Mouse (Mus musculus): ENCODE measurements around the gene Selplg.

The Selplg gene

GRCm38 (mm10) chr5:113854494-113854893 is 22.1 kb upstream of the Selplg start:
- DNase-seq (ENCODE audit: low spot score): peak; percentile 83

GRCm38 (mm10) chr5:113853541-113853940 is 21.1 kb upstream of the Selplg start:
- no peak for DNase-seq (ENCODE audit: low spot score)

DNA sequence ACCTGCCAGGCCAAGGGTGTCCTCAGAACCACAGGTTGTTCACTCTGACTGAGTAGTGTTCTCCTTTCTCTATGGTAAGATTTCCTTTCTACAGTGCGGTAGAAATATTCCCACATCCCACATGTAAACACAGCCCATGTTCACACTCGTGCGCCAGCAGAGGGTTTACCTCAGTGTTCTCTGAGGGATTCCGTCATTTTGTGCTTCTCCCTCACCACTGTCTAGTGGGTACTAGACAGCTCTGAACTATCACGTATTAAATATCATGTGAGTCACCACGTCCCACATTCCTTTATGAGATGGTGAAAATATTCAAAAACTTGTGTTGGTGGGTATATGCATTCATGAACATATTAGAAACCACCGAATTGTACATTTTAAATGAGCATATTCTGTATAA is 20.0 kb upstream of the Selplg start:
- DNase-seq (ENCODE audit: low spot score): no peak

DNA sequence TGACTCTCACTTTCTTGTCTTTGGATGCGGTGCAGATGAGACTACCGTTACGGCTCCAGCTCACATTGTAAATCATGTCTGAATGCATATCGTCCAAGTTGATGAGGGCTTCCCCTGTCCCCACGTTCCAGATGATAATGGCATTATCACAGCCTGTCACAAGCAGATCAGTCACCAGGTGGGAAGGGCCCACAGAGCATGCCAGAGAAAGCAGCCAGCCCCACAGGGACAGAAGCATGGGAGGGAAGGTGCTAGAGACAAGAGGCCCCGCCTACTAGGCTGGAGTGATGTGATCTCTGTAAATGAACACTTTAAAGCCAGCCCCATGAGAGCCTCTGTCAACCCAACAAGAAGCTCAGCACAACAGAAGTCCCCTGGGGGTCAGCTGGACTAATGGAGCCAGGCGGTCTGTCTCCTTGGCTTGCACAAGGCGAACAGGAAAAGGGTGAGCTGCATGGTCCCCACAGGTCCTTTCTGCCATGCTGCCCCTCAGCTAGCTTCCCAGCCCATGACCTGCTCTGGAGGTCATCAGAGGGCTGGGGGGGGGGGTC is 18.3 kb upstream of the Selplg start:
- no peak for DNase-seq (ENCODE audit: low spot score)

DNA sequence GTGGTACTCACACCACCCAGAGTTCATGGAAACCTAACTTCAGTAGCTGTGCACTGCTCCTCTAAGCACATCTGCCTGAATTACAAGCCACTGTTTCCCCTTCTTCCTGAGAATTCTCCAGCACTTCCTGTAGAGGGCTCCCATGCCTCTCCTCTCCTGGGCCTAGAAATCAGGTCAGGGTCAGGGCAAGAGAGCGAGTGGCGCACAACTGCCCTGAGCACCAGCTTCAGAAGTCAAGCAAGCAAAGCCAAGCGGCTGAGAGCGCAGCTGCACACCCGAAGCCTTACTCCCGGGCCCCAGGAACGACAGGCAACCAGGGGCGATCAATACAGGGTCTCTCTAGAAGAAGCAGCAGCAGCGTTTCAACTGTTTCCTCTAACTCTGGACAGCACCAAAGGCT is 15.2 kb upstream of the Selplg start:
- DNase-seq (ENCODE audit: low spot score): no peak

DNA sequence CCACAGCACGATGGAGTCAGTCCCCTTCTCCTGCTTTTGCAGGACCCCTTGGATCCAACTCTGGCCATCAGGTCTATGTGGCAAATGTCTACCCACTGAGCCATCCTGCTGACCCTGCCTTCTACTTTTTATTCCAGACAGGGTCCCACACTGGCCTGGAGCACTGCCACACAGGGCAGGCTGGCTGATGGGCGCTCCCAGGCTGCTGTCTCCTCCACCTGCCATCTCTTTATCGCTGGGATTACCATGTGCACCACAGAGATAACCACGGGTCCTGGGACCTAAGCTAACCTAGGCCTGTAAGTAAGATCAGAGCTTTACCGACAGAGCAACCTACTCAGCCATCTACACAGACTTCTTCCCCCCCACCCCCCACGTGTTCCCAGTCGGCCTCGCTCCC is 14.2 kb upstream of the Selplg start:
- DNase-seq (ENCODE audit: low spot score): no peak

GRCm38 (mm10) chr5:113845627-113846026 is 13.2 kb upstream of the Selplg start:
- DNase-seq (ENCODE audit: low spot score): no peak

DNA sequence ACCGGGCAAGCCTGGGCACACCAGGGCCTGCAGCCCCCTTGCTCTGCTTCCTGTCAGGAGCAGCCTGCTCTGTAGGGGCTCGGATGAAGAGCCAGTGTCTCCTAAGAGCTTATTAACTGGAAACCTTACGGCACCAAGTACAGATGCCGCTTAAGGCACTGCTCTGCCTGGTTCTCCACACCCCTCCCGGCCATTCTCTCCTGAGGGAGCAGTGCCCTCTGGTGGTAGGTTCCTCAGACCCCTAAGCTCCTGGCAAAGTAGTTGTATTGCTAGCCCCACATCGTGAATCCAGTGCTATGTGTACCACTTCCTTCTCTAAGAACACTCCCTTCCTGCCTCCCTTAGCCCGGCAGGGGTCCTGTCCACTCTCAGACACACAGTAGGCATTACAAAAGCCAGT is 12.3 kb upstream of the Selplg start:
- peak; percentile 81 for DNase-seq (ENCODE audit: low spot score)

- DNase-seq (ENCODE audit: low spot score): no peak
Measured at GRCm38 (mm10) chr5:113844106-113844505, 11.7 kb upstream of the Selplg start.

- no peak for DNase-seq (ENCODE audit: low spot score)
Measured at GRCm38 (mm10) chr5:113842906-113843305, 10.5 kb upstream of the Selplg start.

DNA sequence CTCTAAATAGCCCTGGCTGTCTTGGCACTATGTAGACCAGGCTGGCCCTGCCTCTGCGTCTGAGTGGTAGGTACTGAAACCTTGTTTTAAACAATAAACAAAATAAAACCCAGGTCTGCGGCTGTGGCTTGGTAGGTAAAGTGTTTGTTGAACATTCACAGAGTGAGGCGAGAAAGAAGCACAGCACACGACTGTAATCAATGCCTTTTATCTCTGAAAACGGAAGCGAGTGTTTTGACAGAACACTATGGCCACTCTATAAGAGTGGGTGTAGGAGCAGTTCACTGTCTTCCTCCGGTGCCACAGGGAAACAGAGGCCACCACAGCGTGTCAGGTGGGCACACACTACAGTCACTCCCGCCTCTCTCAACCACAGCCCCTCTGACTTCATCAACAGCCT is 9.8 kb upstream of the Selplg start:
- DNase-seq (ENCODE audit: low spot score): no peak

DNA sequence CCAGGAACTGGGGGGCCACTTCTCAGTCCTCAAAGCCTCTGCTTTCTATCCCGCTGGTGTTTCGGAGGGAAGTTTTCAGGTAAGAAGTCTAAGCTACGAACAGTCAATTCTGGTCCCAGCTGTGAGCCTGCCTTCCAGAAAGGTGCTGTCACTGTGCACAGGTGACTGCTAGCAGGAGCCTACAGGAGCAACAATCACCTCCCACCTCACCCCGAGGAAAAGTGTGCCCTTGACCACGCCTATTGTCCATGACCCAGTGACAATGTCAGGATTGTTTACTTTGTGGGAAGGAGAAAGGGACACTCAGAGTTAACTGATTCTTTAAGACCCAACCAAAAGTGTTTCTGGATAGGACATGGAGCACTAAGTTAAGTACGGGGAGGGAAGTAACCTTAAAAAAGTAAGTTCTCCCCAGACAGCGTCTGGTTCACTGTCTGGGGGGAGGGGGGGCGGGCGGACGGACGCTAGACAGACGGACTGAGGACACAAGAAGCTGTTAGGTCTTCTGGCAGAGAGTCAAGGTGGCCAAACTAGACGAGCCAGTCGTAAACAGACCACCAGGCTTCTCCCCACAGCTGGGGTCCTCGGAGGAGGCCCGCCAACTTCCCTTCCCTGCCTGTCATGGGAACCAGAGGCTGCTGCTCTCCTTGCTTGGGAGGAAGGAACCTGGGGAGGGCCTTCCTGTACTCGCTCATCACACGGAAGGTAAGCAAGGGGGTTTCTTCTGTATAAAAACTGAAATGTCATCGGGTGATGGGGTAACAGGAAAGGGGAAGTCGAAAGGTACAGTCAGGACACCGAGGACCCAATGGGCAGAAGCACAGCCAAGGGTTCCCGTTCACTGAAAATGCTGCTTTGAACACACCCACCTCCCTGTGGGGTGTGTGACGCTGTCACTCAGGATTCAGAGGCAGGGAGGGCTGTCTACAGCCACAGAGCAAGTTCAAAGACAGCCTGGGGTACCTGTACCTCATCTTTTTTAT is 9.1 kb upstream of the Selplg start:
- peak; percentile 59 for DNase-seq (ENCODE audit: low spot score)

DNA sequence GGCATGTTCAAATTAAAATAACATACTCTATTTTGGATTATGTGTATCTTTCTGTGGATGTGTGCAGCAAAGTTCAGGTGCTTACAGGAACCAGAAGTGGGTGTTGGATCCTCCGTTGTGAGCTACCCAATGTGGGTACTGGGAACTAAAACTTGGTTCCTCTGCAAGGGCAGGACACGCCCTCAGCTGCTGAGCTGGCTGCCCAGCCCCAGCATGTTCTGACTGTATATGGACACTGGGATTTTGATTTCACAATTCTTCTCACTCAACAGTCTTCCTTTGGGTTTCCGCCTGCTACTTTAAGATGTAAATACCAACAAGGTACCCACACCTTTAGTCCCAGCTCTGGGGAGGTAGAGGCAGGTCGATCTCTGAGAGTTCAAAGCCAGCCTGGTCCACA is 8.0 kb upstream of the Selplg start:
- DNase-seq (ENCODE audit: low spot score): no peak

DNA sequence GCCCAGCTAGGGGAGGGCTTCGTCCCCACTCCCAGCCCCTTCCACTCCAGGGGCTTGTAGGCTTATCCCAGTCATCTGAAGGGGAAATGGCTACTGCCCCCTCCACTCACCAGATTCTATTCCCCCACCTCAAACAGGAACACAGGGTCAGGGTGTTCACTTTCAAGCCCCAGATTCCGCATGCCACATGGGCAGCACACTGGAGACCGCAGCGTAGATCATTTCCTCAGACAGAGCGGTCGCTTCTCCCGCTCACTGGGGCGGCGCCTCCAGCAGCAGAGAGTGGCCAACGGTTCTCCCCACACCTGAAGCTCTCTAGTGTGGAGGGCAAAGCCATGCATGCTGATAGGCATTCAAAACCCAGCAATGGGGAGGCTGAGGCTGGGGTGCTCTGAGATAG is 4.5 kb upstream of the Selplg start:
- no peak for DNase-seq (ENCODE audit: low spot score)

DNA sequence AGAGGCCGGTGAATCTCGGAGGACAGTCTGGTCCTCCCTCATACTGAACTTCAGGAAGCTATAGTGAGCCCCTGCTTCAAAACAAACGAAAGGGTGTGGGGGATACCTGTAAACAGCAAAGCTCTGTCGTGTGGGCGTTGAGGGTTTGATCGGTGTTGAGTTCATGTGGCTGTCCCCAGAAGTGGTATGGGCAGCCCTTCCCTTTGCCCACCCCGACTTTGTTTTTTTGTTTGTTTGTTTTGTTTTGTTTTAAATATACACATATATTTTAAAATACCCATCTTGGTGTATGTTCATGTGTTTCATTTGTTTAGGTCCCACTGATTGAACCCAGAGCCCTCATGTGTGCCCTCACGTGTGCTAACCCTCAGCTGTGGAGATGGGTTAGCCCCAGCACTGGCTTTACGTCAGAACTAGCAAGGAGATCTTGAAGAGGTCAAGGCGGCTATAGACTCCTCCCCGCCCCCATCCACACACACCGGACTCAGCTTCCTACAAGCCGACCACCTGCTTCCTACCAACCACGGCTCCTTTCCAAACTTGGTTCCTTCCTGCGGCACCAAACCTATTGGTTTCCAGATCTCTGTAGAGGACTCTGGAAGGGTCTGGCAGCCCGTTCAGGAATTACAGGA is 988 bp upstream of the Selplg start:
- DNase-seq (ENCODE audit: low spot score): no peak

GRCm38 (mm10) chr5:113831741-113832140 is 703 bp downstream of the Selplg start:
- no peak for DNase-seq (ENCODE audit: low spot score)

DNA sequence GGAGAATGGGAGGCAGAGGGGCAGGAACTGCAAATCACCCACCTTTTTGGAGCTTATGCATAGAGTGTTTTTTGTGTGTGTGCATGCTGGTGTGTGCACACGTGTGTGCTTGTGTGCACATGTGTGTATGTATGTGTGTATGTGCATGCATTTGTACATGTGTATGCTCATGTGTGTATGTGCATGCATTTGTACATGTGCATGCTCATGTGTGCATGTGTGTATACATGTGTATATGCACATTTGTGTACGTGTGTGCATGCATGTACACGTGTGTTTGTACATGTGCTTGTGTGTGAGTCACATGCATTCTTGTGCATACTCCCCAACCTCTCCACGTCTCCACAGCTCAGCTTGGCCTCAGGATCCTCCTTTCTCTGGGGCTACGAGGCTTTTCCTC is 1.6 kb downstream of the Selplg start:
- no peak for DNase-seq (ENCODE audit: low spot score)

GRCm38 (mm10) chr5:113830292-113830643 is 2.2 kb downstream of the Selplg start:
- peak; percentile 78 for DNase-seq (ENCODE audit: low spot score)

DNA sequence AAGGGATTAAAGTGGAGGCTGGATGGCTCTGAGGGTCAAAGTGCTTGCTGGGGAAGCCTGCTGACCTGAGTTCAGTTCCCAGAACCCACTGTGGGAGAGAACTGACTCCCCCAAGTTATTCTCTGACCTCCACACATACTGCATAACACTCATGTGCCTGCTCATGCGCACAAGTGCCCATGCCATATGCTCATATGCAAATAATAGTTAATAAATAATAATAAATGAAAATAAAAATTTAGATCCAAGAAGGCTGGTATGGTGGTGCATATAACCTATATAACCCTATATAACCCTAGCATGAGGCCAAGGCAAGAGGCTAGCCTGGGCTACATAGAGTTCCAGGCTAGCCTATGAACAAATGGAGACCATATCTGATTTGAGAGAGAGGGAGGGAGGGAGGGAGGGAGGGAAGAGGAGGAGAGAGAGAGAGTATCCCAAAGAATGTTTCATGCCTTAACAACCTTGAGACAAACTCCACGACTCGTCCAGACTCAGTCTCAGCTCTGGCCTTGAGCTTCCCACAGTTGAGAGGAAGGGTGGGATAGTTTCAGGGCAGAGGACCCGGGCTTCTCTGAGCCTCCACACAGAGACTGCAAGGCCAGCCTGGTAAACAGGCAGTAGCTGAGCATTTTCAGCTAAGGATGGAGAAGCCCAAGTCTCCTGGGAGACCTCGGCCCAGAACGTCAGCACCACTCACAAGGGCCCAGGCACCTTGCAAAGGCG is 2.7 kb downstream of the Selplg start:
- DNase-seq (ENCODE audit: low spot score): no peak

- no peak for DNase-seq (ENCODE audit: low spot score)
Measured at GRCm38 (mm10) chr5:113828481-113828880, 4.0 kb downstream of the Selplg start.

GRCm38 (mm10) chr5:113827991-113828411 is 4.4 kb downstream of the Selplg start:
- DNase-seq (ENCODE audit: low spot score): no peak

GRCm38 (mm10) chr5:113826619-113827018 is 5.8 kb downstream of the Selplg start:
- DNase-seq (ENCODE audit: low spot score): no peak

DNA sequence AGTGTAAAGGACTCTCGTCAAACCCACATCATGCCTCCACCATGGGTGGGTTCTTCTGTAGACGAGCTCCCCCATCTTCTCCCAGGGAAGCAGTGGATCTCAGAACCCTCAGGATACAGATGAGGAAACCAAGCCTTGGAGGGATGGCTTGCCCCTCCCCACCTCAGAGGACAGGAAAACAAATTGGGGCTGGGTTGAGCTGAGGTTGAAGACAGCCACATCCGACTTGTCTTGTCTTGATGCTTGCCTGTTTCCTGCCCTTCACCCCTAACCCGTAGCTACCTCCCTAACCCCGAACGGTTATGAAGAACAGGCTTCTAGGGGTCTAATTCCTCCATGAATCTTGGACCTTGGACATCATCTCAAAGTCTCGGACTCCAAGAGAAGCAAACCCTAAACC is 6.9 kb downstream of the Selplg start:
- DNase-seq (ENCODE audit: low spot score): no peak
